Mouse (Mus musculus) stomach, embryonic 14.5 days (tissue): Measurements from ENCODE around the gene Tfap2c. TPM values are rescaled to one million over a fixed set of nuclear protein-coding genes. Genes with fewer than 3 reads are reported as not detected.

Experiments
- polyA plus RNA-seq: library from polyadenylated mRNA; unstranded; fragments of >200 nt; fragmentation: Nextera tagmentation; extraction: Ambion mirVana; gene quantifications from 2 replicates; pipeline ENCODE4 v1.2.1, GENCODE M21; 2014

Gene Tfap2c
- polyA plus RNA-seq, 1 experiment from 2014 or later: 5.6 TPM

Other genes with a start within 250 kb of the Tfap2c start
- gene Fam210b, start 204.0 kb upstream of the Tfap2c start, polyA plus RNA-seq: 10.7 and 11.2 TPM in 2 replicates
- gene Aurka, start 179.1 kb upstream of the Tfap2c start, polyA plus RNA-seq: 104 and 111 TPM in 2 replicates
- gene Cstf1, start 178.9 kb upstream of the Tfap2c start, polyA plus RNA-seq: 40.0 and 43.2 TPM in 2 replicates
- 0.13 and 0.32 TPM in 2 replicates for gene Cass4, start 155.8 kb upstream of the Tfap2c start, polyA plus RNA-seq
- gene Rtf2, start 109.0 kb upstream of the Tfap2c start, polyA plus RNA-seq: 74.1 and 74.4 TPM in 2 replicates
- 1.3 and 1.6 TPM in 2 replicates for gene Gcnt7, start 91.0 kb upstream of the Tfap2c start, polyA plus RNA-seq
- 0.64 TPM in 2 replicates for gene Fam209, start 77.1 kb upstream of the Tfap2c start, polyA plus RNA-seq